Mouse (Mus musculus): ENCODE results near the gene Klhl10. TPM values are rescaled to one million over a fixed set of nuclear protein-coding genes. Genes with fewer than 3 reads are reported as not detected.
A peak's percentile ranks its signal among the peaks of the same experiment; 100 is the strongest.

Gene Klhl10
- polyA plus RNA-seq, 1 experiment from 2014 or later = 0.40 TPM

DNA sequence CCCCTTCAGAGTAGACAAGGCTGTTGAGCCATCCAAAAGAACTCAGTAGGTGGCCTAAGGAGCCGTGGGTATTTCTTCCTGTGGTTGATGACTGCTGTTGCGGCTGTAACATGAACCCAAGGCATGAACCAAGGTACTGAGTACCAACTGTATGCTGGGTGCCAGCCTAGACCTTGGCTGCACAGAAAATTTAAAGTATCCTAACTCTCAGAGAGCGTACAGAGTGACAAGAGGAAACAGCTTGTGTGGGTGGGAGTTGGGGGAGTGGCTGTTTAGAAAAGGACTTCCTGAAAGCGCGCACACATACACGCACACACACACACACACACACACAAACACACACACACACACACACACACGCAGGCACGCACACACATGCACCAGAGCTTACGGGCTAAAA lies 42.4 kb upstream of the Klhl10 start:
- H3K4me1 ChIP-seq (ENCODE audit: insufficient read depth, low read length) = peaks cover 48% of the 10 kb centered on the region

DNA sequence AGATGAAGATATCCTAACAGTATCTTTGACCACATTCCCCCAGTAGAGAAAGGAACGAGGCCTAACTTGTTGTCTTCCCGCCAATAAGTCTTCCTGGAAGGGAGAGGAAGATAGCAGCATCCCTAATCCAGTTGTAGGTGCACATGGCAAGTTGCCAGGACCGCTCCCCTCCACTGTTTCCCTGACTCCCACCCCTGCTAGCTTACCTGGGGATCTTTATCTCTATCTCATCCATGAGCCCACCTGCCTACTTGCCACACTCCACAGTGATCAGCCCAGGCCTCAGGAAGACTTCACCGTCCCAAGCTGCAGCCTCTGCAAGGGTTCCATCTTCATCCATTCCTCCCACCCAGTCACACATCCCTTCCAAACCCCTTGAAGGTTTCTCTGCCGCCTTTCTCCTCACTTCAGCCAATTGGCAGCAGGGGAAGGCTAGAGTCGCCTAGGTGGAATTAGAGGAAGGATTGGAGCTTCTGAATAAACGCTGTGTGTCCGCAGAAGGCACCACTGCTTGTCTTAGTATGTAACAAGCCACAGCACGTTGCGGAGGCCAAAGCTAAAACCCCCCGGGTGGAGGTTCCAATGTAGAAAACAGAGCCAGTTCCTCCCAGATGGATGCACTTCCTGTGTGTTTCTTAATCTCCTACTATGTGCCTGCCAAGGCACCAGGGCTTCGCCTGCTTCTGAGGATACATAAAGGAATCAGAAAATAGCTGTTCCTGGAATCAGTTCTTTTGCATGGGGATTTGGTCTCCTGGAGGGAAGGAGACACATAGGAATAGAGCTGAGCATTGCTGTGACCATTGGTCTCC lies 41.8 kb upstream of the Klhl10 start:
- Histone ChIP-seq H3K9me3 (ENCODE audit: low read length) (no peaks in the 10 kb centered on the region), H3K9ac (replicated peaks; ENCODE audit: low read length) (no peak overlapping the region), H3K27ac (ENCODE audit: low read length) (no peak overlapping the region), H3K4me2 (replicated peaks; ENCODE audit: low read depth, low read length) (no peak overlapping the region), H3K4me1 (ENCODE audit: insufficient read depth, low read length) (peaks cover 42% of the 10 kb centered on the region), H3K27me3 (ENCODE audit: insufficient read depth, low read length) (no peaks in the 10 kb centered on the region), H3K4me3 (ENCODE audit: low read length) (no peak overlapping the region), H3K36me3 (ENCODE audit: insufficient read depth, low read length) (no peaks in the 10 kb centered on the region)
- 76% methylated on average over 12 of the region's 12 CpGs for WGBS
- ATAC-seq (ENCODE audit: low FRiP score, low TSS enrichment) = no peak

More for the DNA sequence above, 42.4 kb upstream of the Klhl10 start:
- ATAC-seq (ENCODE audit: low FRiP score, low TSS enrichment) = no peak
- Histone ChIP-seq H3K27ac (ENCODE audit: low read length) (no peak overlapping the region), H3K9ac (replicated peaks; ENCODE audit: low read length) (no peak overlapping the region), H3K36me3 (ENCODE audit: insufficient read depth, low read length) (no peaks in the 10 kb centered on the region), H3K9me3 (ENCODE audit: low read length) (no peaks in the 10 kb centered on the region), H3K27me3 (ENCODE audit: insufficient read depth, low read length) (no peaks in the 10 kb centered on the region), H3K4me2 (replicated peaks; ENCODE audit: low read depth, low read length) (no peak overlapping the region), H3K4me3 (ENCODE audit: low read length) (no peak overlapping the region)
- WGBS = 57% methylated on average over 9 of the region's 9 CpGs

DNA sequence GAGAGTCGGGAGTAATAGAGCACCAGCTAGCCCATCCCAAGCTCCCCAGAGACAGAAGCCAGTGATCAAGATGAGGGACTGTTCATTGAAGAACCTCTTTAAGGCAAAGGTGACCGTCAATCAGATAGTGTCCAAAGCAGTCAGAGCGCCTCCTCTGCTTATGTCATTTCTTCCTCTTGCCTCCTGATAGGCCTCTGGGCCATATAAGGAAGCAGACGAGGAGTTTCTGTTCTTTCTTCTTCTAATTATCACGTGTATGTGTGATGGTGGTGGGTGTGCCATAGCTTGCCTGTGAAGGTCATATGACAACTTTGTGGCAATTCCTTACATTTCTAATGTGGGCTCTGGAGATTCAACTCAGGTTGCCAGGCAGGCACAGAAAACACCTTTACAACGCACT lies 40.9 kb upstream of the Klhl10 start:
- 76% methylated on average over 6 of the region's 6 CpGs for WGBS
- H3K9ac ChIP-seq (replicated peaks; ENCODE audit: low read length) = no peak overlapping the region
- H3K4me1 ChIP-seq (ENCODE audit: insufficient read depth, low read length) = peaks cover 33% of the 10 kb centered on the region
- no peak for ATAC-seq (ENCODE audit: low FRiP score, low TSS enrichment)
- no peak overlapping the region for H3K27ac ChIP-seq (ENCODE audit: low read length)
- no peak overlapping the region for H3K4me3 ChIP-seq (ENCODE audit: low read length)
- H3K9me3 ChIP-seq (ENCODE audit: low read length) = no peaks in the 10 kb centered on the region
- H3K27me3 ChIP-seq (ENCODE audit: insufficient read depth, low read length) = no peaks in the 10 kb centered on the region
- no peak overlapping the region for H3K4me2 ChIP-seq (replicated peaks; ENCODE audit: low read depth, low read length)
- H3K36me3 ChIP-seq (ENCODE audit: insufficient read depth, low read length) = no peaks in the 10 kb centered on the region

DNA sequence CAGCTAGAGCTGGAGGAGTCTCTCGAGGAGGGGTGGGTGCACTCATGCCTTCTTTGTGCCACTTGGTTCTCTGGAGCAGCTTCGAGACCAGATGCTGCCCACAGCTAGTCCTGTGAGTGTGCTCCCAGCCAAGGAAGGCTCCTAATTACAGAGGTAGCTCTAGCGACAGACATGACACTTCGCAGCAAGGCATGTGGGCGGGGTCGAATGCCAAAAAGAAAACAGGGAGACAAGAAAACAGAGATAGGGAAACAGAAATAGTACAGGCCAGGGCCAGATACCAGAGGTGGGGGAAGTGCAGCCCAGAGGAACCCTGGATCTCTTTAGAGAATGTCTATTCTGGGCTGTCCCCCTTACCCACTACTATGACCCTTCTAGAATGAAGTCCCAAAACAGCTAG lies 39.5 kb upstream of the Klhl10 start:
- Histone ChIP-seq H3K9me3 (ENCODE audit: low read length) (no peaks in the 10 kb centered on the region), H3K4me1 (ENCODE audit: insufficient read depth, low read length) (peaks cover 25% of the 10 kb centered on the region), H3K36me3 (ENCODE audit: insufficient read depth, low read length) (no peaks in the 10 kb centered on the region), H3K27me3 (ENCODE audit: insufficient read depth, low read length) (no peaks in the 10 kb centered on the region), H3K27ac (ENCODE audit: low read length) (no peak overlapping the region; the same call in 1 of the 2 replicates), H3K9ac (replicated peaks; ENCODE audit: low read length) (no peak overlapping the region), H3K4me3 (ENCODE audit: low read length) (no peak overlapping the region), H3K4me2 (replicated peaks; ENCODE audit: low read depth, low read length) (no peak overlapping the region)
- no peak for ATAC-seq (ENCODE audit: low FRiP score, low TSS enrichment)
- WGBS = 26% methylated on average over 6 of the region's 6 CpGs

DNA sequence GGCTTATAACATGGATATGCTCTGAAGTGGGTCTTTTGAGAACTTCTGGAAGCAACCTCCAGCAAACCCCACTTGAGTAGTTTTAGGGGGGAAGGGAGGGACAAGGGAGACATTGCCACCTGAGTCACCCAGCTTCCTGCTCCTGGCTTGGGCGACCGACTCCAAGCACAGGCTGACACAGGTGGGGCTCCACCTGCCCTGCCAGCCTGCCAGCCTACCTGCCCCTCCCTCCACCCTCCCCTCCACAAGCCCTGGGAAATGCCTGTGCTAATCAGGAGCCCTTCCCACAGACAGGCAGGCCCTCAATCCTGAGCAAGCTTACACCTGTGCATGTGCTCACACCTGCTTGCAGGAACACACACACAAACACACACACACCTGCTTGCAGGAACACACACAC lies 39.0 kb upstream of the Klhl10 start:
- no peak overlapping the region for H3K27ac ChIP-seq (ENCODE audit: low read length)
- H3K36me3 ChIP-seq (ENCODE audit: insufficient read depth, low read length) = no peaks in the 10 kb centered on the region
- no peak overlapping the region for H3K9ac ChIP-seq (replicated peaks; ENCODE audit: low read length)
- no peaks in the 10 kb centered on the region for H3K27me3 ChIP-seq (ENCODE audit: insufficient read depth, low read length)
- H3K4me1 ChIP-seq (ENCODE audit: insufficient read depth, low read length) = peaks cover 25% of the 10 kb centered on the region
- 70% methylated on average over 2 of the region's 2 CpGs for WGBS
- H3K4me2 ChIP-seq (replicated peaks; ENCODE audit: low read depth, low read length) = no peak overlapping the region
- no peaks in the 10 kb centered on the region for H3K9me3 ChIP-seq (ENCODE audit: low read length)
- H3K4me3 ChIP-seq (ENCODE audit: low read length) = no peak overlapping the region
- ATAC-seq (ENCODE audit: low FRiP score, low TSS enrichment) = no peak

DNA sequence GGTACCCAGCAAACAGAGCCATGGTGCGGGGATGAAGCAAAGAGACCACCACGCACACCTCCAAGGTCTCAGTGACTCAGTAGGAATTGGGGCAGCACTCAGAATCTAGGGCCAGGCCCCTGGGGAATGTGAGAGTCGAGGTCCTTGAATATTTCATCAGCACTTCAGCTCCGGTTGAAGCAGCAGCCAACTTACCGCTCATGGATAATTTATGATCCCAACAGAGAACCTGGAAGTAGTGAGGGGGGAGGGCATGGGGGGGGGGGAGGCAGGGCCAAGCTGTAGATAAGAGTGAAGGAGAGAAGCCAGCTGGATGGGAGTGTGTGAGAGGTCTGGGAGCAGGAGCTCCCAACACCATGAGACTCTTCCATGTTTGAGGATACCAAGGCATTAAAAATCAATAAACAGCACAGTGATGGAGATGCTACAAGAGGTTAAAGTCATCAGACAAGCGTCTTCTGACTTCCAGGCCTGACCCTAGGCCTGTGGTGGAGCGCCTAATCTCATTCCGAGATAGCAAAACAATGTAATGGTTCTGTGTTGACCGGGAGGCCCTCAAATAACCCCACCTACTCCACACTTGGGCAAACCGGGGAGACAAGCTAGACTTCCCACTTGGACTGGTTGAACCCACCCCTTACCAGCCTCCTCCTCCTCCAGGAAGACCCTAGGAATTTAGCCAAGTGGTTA lies 38.1 kb upstream of the Klhl10 start:
- no peak overlapping the region for H3K9ac ChIP-seq (replicated peaks; ENCODE audit: low read length)
- H3K4me1 ChIP-seq (ENCODE audit: insufficient read depth, low read length) = peaks cover 25% of the 10 kb centered on the region
- no peaks in the 10 kb centered on the region for H3K9me3 ChIP-seq (ENCODE audit: low read length)
- no peak for ATAC-seq (ENCODE audit: low FRiP score, low TSS enrichment)
- H3K4me2 ChIP-seq (replicated peaks; ENCODE audit: low read depth, low read length) = no peak overlapping the region
- no peaks in the 10 kb centered on the region for H3K27me3 ChIP-seq (ENCODE audit: insufficient read depth, low read length)
- peaks cover 3% of the 10 kb centered on the region; the same call in 1 of the 2 replicates for H3K36me3 ChIP-seq (ENCODE audit: insufficient read depth, low read length)
- H3K4me3 ChIP-seq (ENCODE audit: low read length) = no peak overlapping the region
- WGBS = 47% methylated on average over 10 of the region's 10 CpGs
- H3K27ac ChIP-seq (ENCODE audit: low read length) = 0 out of 2 replicates have a peak overlapping the region, but pooled peaks have one; percentile 25

GRCm38 (mm10) chr11:100404456-100405074 lies 37.2 kb upstream of the Klhl10 start:
- H3K27ac ChIP-seq (ENCODE audit: low read length) = no peak overlapping the region
- ATAC-seq (ENCODE audit: low FRiP score, low TSS enrichment) = no peak
- WGBS = 87% methylated on average over 3 of the region's 3 CpGs

DNA sequence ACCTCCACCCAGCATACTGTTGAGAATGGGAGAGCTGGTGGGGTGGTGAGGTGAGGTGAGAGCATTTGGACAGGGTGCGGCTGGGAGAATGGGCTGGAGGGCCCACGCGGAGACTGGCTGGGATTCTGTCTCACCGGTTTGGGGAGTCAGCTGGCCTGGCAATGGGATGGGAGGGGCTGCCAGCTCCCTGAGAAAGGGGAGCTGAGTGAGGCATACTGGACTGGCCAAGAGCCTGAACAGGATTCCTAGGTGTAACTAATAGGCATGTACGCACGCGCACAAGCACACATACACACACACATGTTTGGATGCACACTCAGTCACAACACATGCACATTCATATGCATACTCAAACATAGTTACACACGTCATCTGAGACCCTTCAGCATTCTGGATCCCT lies 35.4 kb upstream of the Klhl10 start:
- WGBS = 84% methylated on average over 8 of the region's 8 CpGs
- peaks cover 25% of the 10 kb centered on the region for H3K4me1 ChIP-seq (ENCODE audit: insufficient read depth, low read length)
- no peak overlapping the region for H3K4me2 ChIP-seq (replicated peaks; ENCODE audit: low read depth, low read length)
- no peak for ATAC-seq (ENCODE audit: low FRiP score, low TSS enrichment)
- H3K9me3 ChIP-seq (ENCODE audit: low read length) = no peaks in the 10 kb centered on the region
- no peaks in the 10 kb centered on the region for H3K27me3 ChIP-seq (ENCODE audit: insufficient read depth, low read length)
- no peak overlapping the region for H3K4me3 ChIP-seq (ENCODE audit: low read length)
- H3K9ac ChIP-seq (replicated peaks; ENCODE audit: low read length) = no peak overlapping the region
- peaks cover 21% of the 10 kb centered on the region; the same call in 1 of the 2 replicates for H3K36me3 ChIP-seq (ENCODE audit: insufficient read depth, low read length)
- no peak overlapping the region for H3K27ac ChIP-seq (ENCODE audit: low read length)

More at GRCm38 (mm10) chr11:100404456-100405074, 37.2 kb upstream of the Klhl10 start:
- H3K9ac ChIP-seq (replicated peaks; ENCODE audit: low read length) = no peak overlapping the region
- peaks cover 25% of the 10 kb centered on the region for H3K4me1 ChIP-seq (ENCODE audit: insufficient read depth, low read length)
- H3K4me2 ChIP-seq (replicated peaks; ENCODE audit: low read depth, low read length) = no peak overlapping the region
- no peak overlapping the region for H3K4me3 ChIP-seq (ENCODE audit: low read length)
- peaks cover 12% of the 10 kb centered on the region; the same call in 1 of the 2 replicates for H3K36me3 ChIP-seq (ENCODE audit: insufficient read depth, low read length)
- H3K9me3 ChIP-seq (ENCODE audit: low read length) = no peaks in the 10 kb centered on the region
- no peaks in the 10 kb centered on the region for H3K27me3 ChIP-seq (ENCODE audit: insufficient read depth, low read length)

DNA sequence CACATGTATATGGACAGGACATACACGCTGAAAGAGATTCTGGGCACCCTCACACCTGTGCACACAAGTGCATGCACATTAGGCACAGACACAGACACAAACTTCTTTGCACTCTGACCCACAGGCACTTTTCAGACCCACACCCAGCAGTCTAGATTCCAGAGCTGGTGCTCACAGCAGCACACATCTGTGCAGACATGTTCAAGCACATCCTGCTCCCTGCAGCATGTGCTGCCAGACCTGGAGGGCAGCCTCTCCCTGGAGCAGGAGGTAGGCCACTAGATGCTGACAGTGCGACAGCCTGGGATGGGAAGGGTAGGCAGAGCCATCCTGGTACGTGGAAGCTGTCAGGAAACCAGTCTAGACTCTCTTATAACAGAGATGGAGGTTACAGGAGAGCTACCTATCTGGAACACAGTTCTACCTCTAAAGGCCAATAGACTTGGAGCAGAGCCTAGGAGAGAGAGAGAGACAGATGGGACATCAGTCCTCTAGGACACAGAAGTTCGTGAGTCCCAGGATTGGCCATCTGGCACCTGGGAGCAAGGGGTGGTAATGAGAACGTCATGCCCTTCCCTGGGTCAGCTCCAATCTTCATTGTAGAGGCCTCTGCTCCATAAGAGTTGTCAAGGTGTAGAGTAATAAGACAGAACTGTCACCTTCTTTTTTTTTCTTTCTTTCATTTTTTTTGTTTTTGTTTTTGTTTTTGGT lies 34.6 kb upstream of the Klhl10 start:
- H3K4me2 ChIP-seq (replicated peaks; ENCODE audit: low read depth, low read length) = no peak overlapping the region
- no peaks in the 10 kb centered on the region for H3K27me3 ChIP-seq (ENCODE audit: insufficient read depth, low read length)
- no peak for ATAC-seq (ENCODE audit: low FRiP score, low TSS enrichment)
- WGBS = 86% methylated on average over 5 of the region's 5 CpGs
- H3K4me3 ChIP-seq (ENCODE audit: low read length) = no peak overlapping the region
- H3K36me3 ChIP-seq (ENCODE audit: insufficient read depth, low read length) = peaks cover 21% of the 10 kb centered on the region; the same call in 1 of the 2 replicates
- H3K9me3 ChIP-seq (ENCODE audit: low read length) = no peaks in the 10 kb centered on the region
- no peak overlapping the region for H3K27ac ChIP-seq (ENCODE audit: low read length)
- peaks cover 26% of the 10 kb centered on the region for H3K4me1 ChIP-seq (ENCODE audit: insufficient read depth, low read length)
- no peak overlapping the region for H3K9ac ChIP-seq (replicated peaks; ENCODE audit: low read length)

Measured in kidney, embryonic 16.5 days (tissue).